Mouse (Mus musculus) gastrocnemius, postnatal 4 days (tissue): Measurements from ENCODE around the gene Itga10. TPM values are rescaled to one million over a fixed set of nuclear protein-coding genes. Genes with fewer than 3 reads are reported as not detected.
"Not testable (repeated sequence)": the region's sequence is repeated elsewhere in the genome, so short reads cannot be mapped to it uniquely, and the experiment has no call there.

Experiments used
- DNase-seq, 2 experiments: peaks; one replicate each; pipeline ENCODE4 v3.0.0; 2021 to 2022; ENCODE audit warnings: low spot score in 2 of 2, mixed read lengths in 2 of 2
- long read RNA-seq, 2 experiments: library from polyadenylated mRNA; stranded (forward); transcript quantifications; one replicate each; pipeline ENCODE4 v2.0.0; 2021
- total RNA-seq, 2 experiments: library from RNA; stranded (reverse); gene quantifications; 2 replicates each; pipeline ENCODE4 v1.2.3; 2021

Itga10 gene
- 1 to 10 TPM; 5.6 to 6.8 TPM for total RNA-seq
- long read RNA-seq, experiment 1, full-length matches to known transcripts = 1 of 2 reads
- long read RNA-seq, experiment 1, partial matches to known transcripts = 1 of 2 reads
- long read RNA-seq, experiment 1, other reads (novel, unspliced or antisense) = 0 of 2 reads
- long read RNA-seq, experiment 2, full-length matches to known transcripts = 1 of 2 reads
- long read RNA-seq, experiment 2, partial matches to known transcripts = 1 of 2 reads
- long read RNA-seq, experiment 2, other reads (novel, unspliced or antisense) = 0 of 2 reads

- DNase-seq = peak in 1 of 2 experiments; percentile 59
Observed at GRCm38 (mm10) chr3:96645018-96645649, at the start of gene Itga10. Gene Itga10 (plus strand): TSS chr3:96645584.

GRCm38 (mm10) chr3:96595661-96596060 is 49.7 kb upstream of the Itga10 start:
- no peak for DNase-seq

DNA sequence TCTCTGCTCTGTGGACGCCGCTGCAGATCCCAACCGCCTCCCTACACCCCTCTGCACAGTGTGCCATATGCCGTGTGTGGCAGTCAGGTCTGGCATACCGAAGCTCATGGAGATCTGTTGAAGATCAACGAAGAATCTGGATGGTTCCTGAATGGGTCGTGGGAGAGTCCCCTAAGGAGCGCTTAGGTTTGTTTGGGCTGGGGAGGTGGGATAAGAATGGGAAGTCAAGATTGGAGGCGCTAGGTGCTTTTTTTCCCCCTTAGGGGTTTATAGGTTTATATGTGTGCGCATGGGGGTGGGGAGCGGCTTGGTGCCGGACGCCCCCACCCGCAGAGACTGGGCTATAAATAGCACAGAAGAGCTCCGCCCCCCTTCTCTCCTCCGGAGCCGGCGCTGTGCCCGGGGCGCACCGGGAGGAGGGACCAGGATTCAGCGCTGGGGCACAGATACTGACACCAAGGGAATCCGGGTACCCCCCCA is 49.1 kb upstream of the Itga10 start, which contains the start of gene Ankrd34a:
TSS of gene Ankrd34a (plus strand) at position 409 of the 480 bp plus-strand sequence.
- peak in 1 of 2 experiments; percentile 46 for DNase-seq

GRCm38 (mm10) chr3:96596855-96597254 is 48.5 kb upstream of the Itga10 start:
- no peak for DNase-seq

DNA sequence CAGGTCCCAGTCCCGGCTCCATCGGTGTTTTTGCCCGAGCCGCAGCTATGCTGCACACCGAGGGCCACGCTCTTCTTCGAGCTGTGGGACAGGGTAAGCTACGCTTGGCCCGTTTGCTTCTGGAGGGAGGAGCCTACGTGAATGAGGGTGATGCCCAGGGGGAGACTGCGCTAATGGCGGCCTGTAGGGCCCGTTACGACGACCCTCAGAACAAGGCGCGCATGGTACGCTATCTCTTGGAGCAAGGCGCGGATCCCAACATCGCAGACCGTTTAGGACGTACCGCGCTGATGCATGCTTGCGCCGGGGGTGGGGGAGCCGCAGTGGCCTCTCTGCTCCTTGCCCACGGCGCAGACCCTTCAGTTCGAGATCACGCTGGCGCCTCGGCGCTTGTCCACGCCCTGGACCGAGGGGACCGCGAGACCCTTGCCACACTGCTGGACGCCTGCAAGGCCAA is 47.9 kb upstream of the Itga10 start:
- peak in 1 of 2 experiments; percentile 30 for DNase-seq

DNA sequence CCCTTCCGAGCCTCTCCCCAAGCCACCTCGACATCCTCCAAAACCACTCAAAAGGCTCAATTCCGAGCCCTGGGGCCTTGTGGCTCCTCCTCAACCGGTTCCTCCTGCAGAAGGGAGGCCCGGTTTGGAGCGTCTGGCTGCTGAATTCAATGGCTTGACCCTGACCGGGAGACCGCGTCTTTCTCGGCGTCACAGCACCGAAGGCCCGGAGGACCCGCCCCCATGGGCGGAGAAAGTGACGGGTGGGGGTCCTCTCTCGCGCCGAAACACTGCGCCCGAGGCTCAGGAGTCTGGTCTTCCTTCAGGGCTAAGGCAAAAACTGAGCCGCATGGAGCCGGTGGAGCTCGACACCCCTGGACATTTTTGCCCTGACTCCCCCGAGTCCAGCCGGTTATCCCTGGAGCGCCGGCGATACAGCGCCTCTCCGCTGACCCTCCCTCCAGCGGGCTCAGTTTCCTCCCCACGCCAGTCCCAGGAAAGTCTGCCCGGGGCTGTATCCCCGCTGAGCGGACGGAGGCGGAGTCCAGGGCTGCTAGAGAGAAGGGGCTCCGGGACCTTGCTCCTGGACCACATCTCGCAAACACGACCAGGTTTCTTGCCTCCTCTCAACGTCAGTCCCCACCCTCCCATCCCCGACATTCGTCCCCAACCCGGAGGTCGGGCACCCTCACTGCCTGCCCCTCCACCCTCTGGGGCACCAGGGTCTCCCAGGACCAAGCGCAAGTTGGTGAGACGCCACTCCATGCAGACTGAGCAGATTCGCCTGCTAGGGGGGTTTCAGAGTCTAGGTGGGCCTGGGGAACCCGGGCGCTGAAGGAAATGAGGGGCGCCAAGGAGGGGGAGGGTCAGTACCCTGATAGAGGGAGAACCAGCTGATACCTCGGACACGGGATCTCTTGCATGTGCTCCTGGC is 47.0 kb upstream of the Itga10 start:
- DNase-seq = peak in 1 of 2 experiments; percentile 70

DNA sequence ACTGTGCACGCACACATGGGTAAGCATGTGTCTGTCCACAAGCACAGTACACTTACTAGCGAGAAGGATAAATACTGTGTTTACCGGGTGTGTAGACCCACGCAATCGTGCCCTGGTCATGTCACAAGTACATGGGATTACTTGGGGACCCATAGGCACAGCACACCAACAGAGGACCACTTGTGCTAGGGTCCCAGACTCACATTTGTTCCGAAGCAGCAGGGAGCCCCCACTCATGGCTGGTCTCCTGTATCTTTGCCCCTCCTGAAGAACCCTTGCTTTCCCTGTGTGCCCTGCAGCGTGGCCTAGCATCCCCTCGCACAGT is 46.4 kb upstream of the Itga10 start:
- no peak for DNase-seq

- no peak for DNase-seq
Observed at GRCm38 (mm10) chr3:96599411-96599810, 46.0 kb upstream of the Itga10 start.

GRCm38 (mm10) chr3:96600639-96601250 is 44.6 kb upstream of the Itga10 start, which contains the start of gene Lix1l:
Gene Lix1l (plus strand): TSS chr3:96601149.
- DNase-seq = peak; percentile 89 to 93

- peak; percentile 61 to 84 for DNase-seq
Observed at GRCm38 (mm10) chr3:96601251-96601787, 44.1 kb upstream of the Itga10 start.

GRCm38 (mm10) chr3:96601941-96602703 is 43.3 kb upstream of the Itga10 start:
- peak in 1 of 2 experiments; percentile 59 for DNase-seq

- DNase-seq = no peak
Observed at GRCm38 (mm10) chr3:96602704-96603084, 42.7 kb upstream of the Itga10 start.

DNA sequence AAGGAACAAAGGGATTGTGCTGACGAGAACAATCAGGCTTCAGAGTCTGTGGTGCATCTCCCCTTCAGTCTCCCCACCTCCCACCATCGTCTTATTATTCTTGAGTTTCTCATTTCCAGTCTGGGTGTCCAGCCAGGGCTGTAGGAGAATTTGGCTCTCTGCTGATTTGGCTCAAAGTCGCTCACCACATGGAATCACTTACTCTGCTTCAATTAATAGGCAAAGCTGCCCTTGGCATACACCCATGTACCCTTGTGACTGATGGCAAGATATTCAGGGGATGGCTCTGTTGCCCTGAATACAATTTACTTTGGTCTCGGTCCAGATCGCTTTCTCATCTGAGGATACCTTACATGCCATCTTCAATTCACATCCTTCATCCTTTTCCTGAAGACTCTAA is 42.1 kb upstream of the Itga10 start:
- no peak for DNase-seq

GRCm38 (mm10) chr3:96606007-96606406 is 39.4 kb upstream of the Itga10 start:
- not testable (repeated sequence) for DNase-seq

- DNase-seq = no peak
Observed at GRCm38 (mm10) chr3:96606618-96607017, 38.8 kb upstream of the Itga10 start.

DNA sequence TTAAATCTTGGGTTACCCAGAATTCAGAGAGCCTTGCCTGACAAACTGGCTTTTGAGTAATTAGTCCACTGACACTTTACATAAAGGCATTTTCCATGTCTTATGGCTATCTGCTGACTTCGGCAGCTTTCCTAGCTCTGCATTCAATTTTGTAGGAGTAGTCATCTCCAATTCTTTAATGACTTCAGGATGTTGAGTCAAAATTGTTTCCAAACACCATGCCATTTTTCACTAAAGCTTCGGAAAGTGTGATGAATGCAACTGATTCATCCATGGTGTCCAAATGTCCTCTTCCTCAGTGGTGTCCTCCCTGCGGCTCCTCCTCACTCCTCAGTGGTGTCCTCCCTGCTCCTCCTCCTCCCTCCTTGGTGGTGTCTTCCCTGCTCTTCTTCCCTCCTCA is 27.4 kb upstream of the Itga10 start:
- DNase-seq = no peak

DNA sequence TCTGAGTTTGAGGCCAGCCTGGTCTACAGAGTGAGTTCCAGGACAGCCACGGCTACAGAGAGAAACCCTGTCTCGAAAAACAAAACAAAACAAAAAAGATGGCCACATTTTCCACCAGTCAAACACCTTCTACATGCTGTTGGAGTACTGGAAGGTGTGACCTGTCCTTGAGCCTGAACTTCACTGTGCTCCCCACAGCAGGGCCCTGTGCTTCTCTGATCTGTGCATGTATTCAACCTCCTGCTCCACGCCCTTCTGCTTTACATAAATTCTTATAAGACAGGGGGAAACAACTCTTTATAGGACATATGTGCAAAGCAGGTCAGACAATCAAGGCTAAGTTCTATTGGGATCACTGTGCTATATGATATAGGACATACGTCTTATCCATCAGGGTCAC is 22.2 kb upstream of the Itga10 start:
- no peak for DNase-seq

DNA sequence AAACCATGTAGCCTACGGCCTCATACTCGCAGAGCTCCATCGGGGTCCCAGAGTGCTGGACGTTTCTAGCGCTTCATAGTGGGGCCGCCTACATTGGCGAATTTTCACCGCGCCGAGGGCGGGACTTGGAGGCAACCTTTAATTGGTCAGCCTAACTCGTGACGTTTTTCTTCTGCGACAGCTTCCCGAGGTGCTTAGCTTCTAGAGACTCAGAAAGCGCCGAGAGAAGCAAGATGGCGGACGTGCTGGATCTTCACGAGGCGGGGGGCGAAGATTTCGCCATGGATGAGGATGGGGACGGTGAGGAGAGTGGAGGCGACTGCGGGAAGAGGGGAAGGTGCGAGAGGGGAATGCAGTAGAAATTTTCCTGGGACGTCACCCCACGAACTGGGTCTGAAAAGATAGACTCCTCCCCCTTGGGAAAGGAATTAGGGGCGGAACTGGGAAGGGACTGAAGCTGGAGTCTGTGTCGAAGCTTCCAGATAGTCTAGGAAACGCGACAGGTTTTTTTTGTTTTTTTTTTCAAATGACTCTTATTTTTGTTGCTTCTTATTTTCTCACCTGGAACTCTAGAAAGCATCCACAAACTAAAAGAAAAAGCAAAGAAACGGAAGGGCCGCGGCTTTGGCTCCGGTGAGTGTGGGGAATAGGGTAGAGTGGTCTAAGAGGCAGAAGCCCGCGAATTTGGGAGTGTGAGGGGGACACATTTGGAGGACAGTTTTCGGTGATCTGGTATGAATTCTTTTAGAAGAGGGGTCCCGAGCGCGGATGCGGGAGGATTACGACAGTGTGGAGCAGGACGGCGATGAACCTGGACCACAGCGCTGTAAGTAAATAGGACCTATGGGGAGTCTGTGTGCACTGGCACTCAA is 15.4 kb upstream of the Itga10 start, which contains the start of gene Rbm8a:
TSS of gene Rbm8a (plus strand) at position 205 of the 872 bp plus-strand sequence.
- DNase-seq = peak; percentile 88 to 96

- no peak for DNase-seq
Observed at GRCm38 (mm10) chr3:96632058-96632457, 13.3 kb upstream of the Itga10 start.
